Mouse (Mus musculus): ENCODE measurements around the gene Ip6k3. TPM values are rescaled to one million over a fixed set of nuclear protein-coding genes. Genes with fewer than 3 reads are reported as not detected.

The Ip6k3 gene
- polyA plus RNA-seq, 1 experiment, result not detected

GRCm38 (mm10) chr17:27199864-27200263, 32.3 kb upstream of the Ip6k3 start:
- Histone ChIP-seq H3K9me3 (no peaks in the 10 kb centered on the region), H3K36me3 (replicated peaks; ENCODE audit: low read length) (peaks cover 78% of the 10 kb centered on the region), H3K4me3 (replicated peaks) (no peak overlapping the region), H3K27me3 (replicated peaks) (no peaks in the 10 kb centered on the region), H3K4me1 (peaks cover 70% of the 10 kb centered on the region)
- TF ChIP-seq FLI1 (IDR thresholded peaks at IDR 0.05; ENCODE audit: low read length) (no peak), GATA1 (IDR thresholded peaks at IDR 0.05; ENCODE audit: borderline replicate concordance, low read length) (no peak)

- Histone ChIP-seq H3K4me1 (peaks cover 67% of the 10 kb centered on the region), H3K9me3 (no peaks in the 10 kb centered on the region), H3K27me3 (replicated peaks) (no peaks in the 10 kb centered on the region), H3K36me3 (replicated peaks; ENCODE audit: low read length) (peaks cover 85% of the 10 kb centered on the region), H3K4me3 (replicated peaks) (no peak overlapping the region)
- TF ChIP-seq GATA1 (IDR thresholded peaks at IDR 0.05; ENCODE audit: borderline replicate concordance, low read length), result no peak
- no peak for TF ChIP-seq FLI1 (IDR thresholded peaks at IDR 0.05; ENCODE audit: low read length)
These were observed 31.6 kb upstream of the Ip6k3 start for GRCm38 (mm10) chr17:27199205-27199604.

- Histone ChIP-seq H3K36me3 (replicated peaks; ENCODE audit: low read length) (peaks cover 99% of the 10 kb centered on the region), H3K4me3 (replicated peaks) (no peak overlapping the region), H3K27me3 (replicated peaks) (no peaks in the 10 kb centered on the region), H3K4me1 (peaks cover 52% of the 10 kb centered on the region), H3K9me3 (no peaks in the 10 kb centered on the region)
- TF ChIP-seq FLI1 (IDR thresholded peaks at IDR 0.05; ENCODE audit: low read length) (no peak), GATA1 (IDR thresholded peaks at IDR 0.05; ENCODE audit: borderline replicate concordance, low read length) (no peak)
These were observed 28.6 kb upstream of the Ip6k3 start for GRCm38 (mm10) chr17:27196206-27196605.

- no peak overlapping the region for H3K4me3 ChIP-seq (replicated peaks)
- peaks cover 48% of the 10 kb centered on the region for H3K4me1 ChIP-seq
- H3K36me3 ChIP-seq (replicated peaks; ENCODE audit: low read length), result peaks cover 99% of the 10 kb centered on the region
- H3K27me3 ChIP-seq (replicated peaks), result no peaks in the 10 kb centered on the region
- H3K9me3 ChIP-seq, result no peaks in the 10 kb centered on the region
- no peak for TF ChIP-seq FLI1 (IDR thresholded peaks at IDR 0.05; ENCODE audit: low read length)
- TF ChIP-seq GATA1 (IDR thresholded peaks at IDR 0.05; ENCODE audit: borderline replicate concordance, low read length), result no peak
These were observed 26.9 kb upstream of the Ip6k3 start for GRCm38 (mm10) chr17:27194258-27195185.

- peaks cover 79% of the 10 kb centered on the region for H3K36me3 ChIP-seq (replicated peaks; ENCODE audit: low read length)
- peaks cover 35% of the 10 kb centered on the region for H3K4me1 ChIP-seq
- H3K27me3 ChIP-seq (replicated peaks), result peaks cover 13% of the 10 kb centered on the region
- no peak for TF ChIP-seq FLI1 (IDR thresholded peaks at IDR 0.05; ENCODE audit: low read length)
- TF ChIP-seq GATA1 (IDR thresholded peaks at IDR 0.05; ENCODE audit: borderline replicate concordance, low read length), result no peak
- H3K9me3 ChIP-seq, result no peaks in the 10 kb centered on the region
- H3K4me3 ChIP-seq (replicated peaks), result no peak overlapping the region
These were observed 24.2 kb upstream of the Ip6k3 start for GRCm38 (mm10) chr17:27191804-27192203.

GRCm38 (mm10) chr17:27191189-27191588, 23.6 kb upstream of the Ip6k3 start:
- H3K36me3 ChIP-seq (replicated peaks; ENCODE audit: low read length), result peaks cover 73% of the 10 kb centered on the region
- peaks cover 19% of the 10 kb centered on the region for H3K27me3 ChIP-seq (replicated peaks)
- TF ChIP-seq FLI1 (IDR thresholded peaks at IDR 0.05; ENCODE audit: low read length) (no peak), GATA1 (IDR thresholded peaks at IDR 0.05; ENCODE audit: borderline replicate concordance, low read length) (no peak)
- H3K4me3 ChIP-seq (replicated peaks), result no peak overlapping the region
- H3K9me3 ChIP-seq, result no peaks in the 10 kb centered on the region
- H3K4me1 ChIP-seq, result peaks cover 30% of the 10 kb centered on the region

- Histone ChIP-seq H3K9me3 (no peaks in the 10 kb centered on the region), H3K27me3 (replicated peaks) (peaks cover 26% of the 10 kb centered on the region), H3K36me3 (replicated peaks; ENCODE audit: low read length) (peaks cover 58% of the 10 kb centered on the region), H3K4me3 (replicated peaks) (no peak overlapping the region), H3K4me1 (peaks cover 20% of the 10 kb centered on the region; the same call in 1 of the 2 replicates)
- TF ChIP-seq FLI1 (IDR thresholded peaks at IDR 0.05; ENCODE audit: low read length) (no peak), GATA1 (IDR thresholded peaks at IDR 0.05; ENCODE audit: borderline replicate concordance, low read length) (no peak)
These were observed 22.1 kb upstream of the Ip6k3 start for GRCm38 (mm10) chr17:27189640-27190216.

- peaks cover 4% of the 10 kb centered on the region for H3K9me3 ChIP-seq
These were observed 21.3 kb upstream of the Ip6k3 start for GRCm38 (mm10) chr17:27188883-27189282.

GRCm38 (mm10) chr17:27187059-27187458, 19.5 kb upstream of the Ip6k3 start:
- peaks cover 20% of the 10 kb centered on the region; the same call in 1 of the 2 replicates for H3K4me1 ChIP-seq

More at GRCm38 (mm10) chr17:27188883-27189282, 21.3 kb upstream of the Ip6k3 start:
- Histone ChIP-seq H3K27me3 (replicated peaks) (peaks cover 31% of the 10 kb centered on the region), H3K4me1 (peaks cover 20% of the 10 kb centered on the region; the same call in 1 of the 2 replicates), H3K4me3 (replicated peaks) (no peak overlapping the region), H3K36me3 (replicated peaks; ENCODE audit: low read length) (peaks cover 50% of the 10 kb centered on the region)
- TF ChIP-seq FLI1 (IDR thresholded peaks at IDR 0.05; ENCODE audit: low read length), result no peak
- no peak for TF ChIP-seq GATA1 (IDR thresholded peaks at IDR 0.05; ENCODE audit: borderline replicate concordance, low read length)

GRCm38 (mm10) chr17:27186068-27186467, 18.5 kb upstream of the Ip6k3 start:
- H3K4me3 ChIP-seq (replicated peaks), result no peak overlapping the region
- peaks cover 22% of the 10 kb centered on the region for H3K36me3 ChIP-seq (replicated peaks; ENCODE audit: low read length)
- H3K9me3 ChIP-seq, result peaks cover 4% of the 10 kb centered on the region
- H3K27me3 ChIP-seq (replicated peaks), result peaks cover 41% of the 10 kb centered on the region
- peaks cover 25% of the 10 kb centered on the region for H3K4me1 ChIP-seq
- TF ChIP-seq GATA1 (IDR thresholded peaks at IDR 0.05; ENCODE audit: borderline replicate concordance, low read length) (no peak), FLI1 (IDR thresholded peaks at IDR 0.05; ENCODE audit: low read length) (no peak)

More at GRCm38 (mm10) chr17:27187059-27187458, 19.5 kb upstream of the Ip6k3 start:
- peaks cover 34% of the 10 kb centered on the region for H3K27me3 ChIP-seq (replicated peaks)
- H3K9me3 ChIP-seq, result peaks cover 4% of the 10 kb centered on the region
- H3K4me3 ChIP-seq (replicated peaks), result no peak overlapping the region
- no peak for TF ChIP-seq FLI1 (IDR thresholded peaks at IDR 0.05; ENCODE audit: low read length)
- no peak for TF ChIP-seq GATA1 (IDR thresholded peaks at IDR 0.05; ENCODE audit: borderline replicate concordance, low read length)
- H3K36me3 ChIP-seq (replicated peaks; ENCODE audit: low read length), result peaks cover 32% of the 10 kb centered on the region
